Mouse (Mus musculus) cerebellum, adult 2 months (tissue): ENCODE results near the gene Xpc.
A peak's percentile ranks its signal among the peaks of the same experiment; 100 is the strongest.

Experiments
- CTCF ChIP-seq: fragments of 200-500 bp; IDR thresholded peaks from 2 replicates; pipeline ENCODE4 v1.5.1; 2011; ENCODE audit warnings: low read depth, mild to moderate bottlenecking, control low read depth, low read length, moderate library complexity, borderline replicate concordance; ENCODE audit not compliant: insufficient read depth
- POLR2A ChIP-seq: fragments of 200-500 bp; IDR thresholded peaks from 2 replicates; pipeline ENCODE4 v1.6.1; 2011; ENCODE audit warnings: low read length, control low read depth, borderline replicate concordance; ENCODE audit not compliant: insufficient read depth

GRCm38 (mm10) chr6:91440474-91441144, 75.1 kb downstream of the Xpc start:
- no peak for TF ChIP-seq CTCF
- TF ChIP-seq POLR2A = peak; percentile 99
